ENCODE assay signal across 31 mouse cellular contexts in the genomic region with DNA sequence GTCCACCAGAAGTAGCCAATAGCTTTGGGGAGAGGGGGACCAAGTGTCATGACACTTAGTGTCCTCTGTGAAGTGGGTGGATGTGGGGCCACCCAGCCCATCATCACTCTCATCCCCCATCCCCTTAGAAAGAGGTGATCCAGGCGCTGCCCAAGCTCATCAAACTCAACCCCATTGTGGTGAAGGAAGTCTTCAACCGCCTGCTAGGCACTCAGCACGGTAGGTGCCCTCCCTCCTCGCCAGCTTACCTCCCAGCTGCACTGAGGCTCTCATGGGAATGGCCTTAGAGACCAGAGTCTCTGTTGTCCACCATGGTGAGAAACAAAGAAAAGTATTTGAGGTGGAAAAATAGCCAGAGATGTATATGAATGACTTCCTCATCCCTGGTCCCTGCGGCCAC. TPM values are rescaled to one million over a fixed set of nuclear protein-coding genes. Genes with fewer than 3 reads are reported as not detected.
"Had no signal": no experiment of that assay in that cellular context is flagged by ENCODE, and none has a peak within 500 bp of the region (broad histone marks: within the 10 kb centered on the region; RNA-seq: fewer than 3 reads in every experiment).

No protein-coding gene starts in this region.

- H3K27ac ChIP-seq: embryonic facial prominence, embryonic 10.5 days; embryonic facial prominence, embryonic 12.5 days; embryonic facial prominence, embryonic 13.5 days; embryonic facial prominence, embryonic 15.5 days; forebrain, embryonic 10.5 days; forebrain, embryonic 12.5 days; forebrain, embryonic 13.5 days; forebrain, embryonic 15.5 days; gastrocnemius, adult 2 months; heart, adult 2 months had no signal

- H3K4me3 ChIP-seq: embryonic facial prominence, embryonic 10.5 days; embryonic facial prominence, embryonic 12.5 days; embryonic facial prominence, embryonic 13.5 days; embryonic facial prominence, embryonic 15.5 days; erythroblast, embryonic 14.5 days; forebrain, embryonic 10.5 days; forebrain, embryonic 12.5 days; forebrain, embryonic 13.5 days; forebrain, embryonic 15.5 days; gastrocnemius, adult 2 months; heart, adult 2 months had no signal

- DNase-seq: cerebellum, adult 2 months; cerebellum, adult 8-10 months; cerebellum, adult 9-10 months; cerebellum, adult 9-11 months; cerebellum, postnatal 10 days; cerebellum, postnatal 14 days; cerebellum, postnatal 25 days; cerebellum, postnatal 36 days; embryo, embryonic 11 days; forebrain, postnatal 0 days; gastrocnemius, adult 2 months; gastrocnemius, postnatal 10 days; gastrocnemius, postnatal 14 days; gastrocnemius, postnatal 25 days; gastrocnemius, postnatal 36 days; heart, adult 2 months had no signal

RNA-seq across cellular contexts. Expression of a gene that starts 5.2 kb away (rescaled TPM):
- total RNA-seq: common myeloid progenitor, adult 5-6 weeks; gastrocnemius, adult 18-20 months; gastrocnemius, adult 2 months; gastrocnemius, adult 8-10 months; gastrocnemius, postnatal 10 days; gastrocnemius, postnatal 14 days; gastrocnemius, postnatal 25 days; gastrocnemius, postnatal 36 days; gastrocnemius, postnatal 4 days; granulocyte monocyte progenitor cell, adult 5-6 weeks; heart, adult 2 months; heart, adult 8-10 months had no signal

RNA-seq across cellular contexts. Expression of a gene that starts 25.9 kb away (rescaled TPM):
- total RNA-seq: forebrain, postnatal 0 days; gastrocnemius, adult 2 months; gastrocnemius, adult 8-10 months; gastrocnemius, postnatal 14 days; gastrocnemius, postnatal 25 days; gastrocnemius, postnatal 36 days; granulocyte monocyte progenitor cell, adult 5-6 weeks; heart, adult 2 months; heart, adult 8-10 months had no signal
